ENCODE assay signal across 8 mouse cellular contexts in genomic region chr2:102185951-102186561, GRCm38 (mm10). TPM values are rescaled to one million over a fixed set of nuclear protein-coding genes. Genes with fewer than 3 reads are reported as not detected.
DNase-seq lines count a peak whose midpoint lies in the region; ATAC-seq lines count a peak whose summit lies in the region.

Gene Ldlrad3, minus strand, starts transcription at chr2:102186385.

- DNase-seq in c-Kit-positive CD71-negative TER-119-negative erythroid progenitor cells, embryonic 14.5 days (ENCODE audit: low read depth), result peak; percentile 63
- DNase-seq in forebrain, embryonic 10.5 days (ENCODE audit: extremely low spot score, low spot score), result peak; percentile 94
- peak; percentile 94 to 95 for DNase-seq in kidney, postnatal 25 days
- DNase-seq in liver, embryonic 13.5 days, result peak; percentile 75
- DNase-seq in natural killer cell, adult 2 months (ENCODE audit: low spot score in 2 of 2), result peak; percentile 61 to 76

- peak; percentile 81 for ATAC-seq in CD4-positive, CD25-positive, alpha-beta regulatory T cell, adult 4 months
- peak; percentile 96 for ATAC-seq in heart, embryonic 15.5 days (replicated peaks; ENCODE audit: insufficient number of reproducible peaks, insufficient read depth, low FRiP score, low read depth)
- ATAC-seq in liver, embryonic 13.5 days (ENCODE audit: low read depth), result peak; percentile 93
- ATAC-seq in stomach, embryonic 14.5 days (ENCODE audit: insufficient number of reproducible peaks, insufficient read depth, low FRiP score, low read depth), result peak; percentile 95

- peak within 1 kb of the TSS; percentile 98 for H3K27ac ChIP-seq in forebrain, embryonic 10.5 days
- peak within 1 kb of the TSS; percentile 82 for H3K27ac ChIP-seq in heart, embryonic 15.5 days
- H3K27ac ChIP-seq in liver, embryonic 13.5 days, result peak within 1 kb of the TSS; percentile 50; the same call in 1 of the 2 replicates
- H3K27ac ChIP-seq in stomach, embryonic 14.5 days (ENCODE audit: low read length), result peak within 1 kb of the TSS; percentile 85

- H3K9ac ChIP-seq in heart, embryonic 15.5 days, result peak within 1 kb of the TSS; percentile 74
- H3K9ac ChIP-seq in liver, embryonic 13.5 days, result peak within 1 kb of the TSS; percentile 75
- peak within 1 kb of the TSS; percentile 54 for H3K9ac ChIP-seq in stomach, embryonic 14.5 days (replicated peaks; ENCODE audit: low read depth, low read length)

- no peaks in the 10 kb centered on the region for H3K27me3 ChIP-seq in forebrain, embryonic 10.5 days (ENCODE audit: poor library complexity, severe bottlenecking)
- no peaks in the 10 kb centered on the region for H3K27me3 ChIP-seq in heart, embryonic 15.5 days
- H3K27me3 ChIP-seq in liver, embryonic 13.5 days, result peaks cover 41% of the 10 kb centered on the region
- no peaks in the 10 kb centered on the region for H3K27me3 ChIP-seq in stomach, embryonic 14.5 days (ENCODE audit: control insufficient read depth, insufficient read depth, low read length)

- WGBS in forebrain, embryonic 10.5 days, result under 1% methylated on average over 76 of the region's 77 CpGs
- WGBS in heart, embryonic 15.5 days, result under 1% methylated on average over 66 of the region's 77 CpGs
- WGBS in liver, embryonic 13.5 days (ENCODE audit: insufficient replicate concordance), result under 1% methylated on average over 65 of the region's 77 CpGs
- 0% methylated on average over 55 of the region's 77 CpGs for WGBS in stomach, embryonic 14.5 days

- peak within 1 kb of the TSS; percentile 87 for H3K4me2 ChIP-seq in heart, embryonic 15.5 days
- H3K4me2 ChIP-seq in liver, embryonic 13.5 days, result peak within 1 kb of the TSS; percentile 88
- peak within 1 kb of the TSS; percentile 78 for H3K4me2 ChIP-seq in stomach, embryonic 14.5 days (replicated peaks; ENCODE audit: low read depth, low read length)

- H3K4me3 ChIP-seq in forebrain, embryonic 10.5 days, result peak within 1 kb of the TSS; percentile 82
- peak within 1 kb of the TSS; percentile 70 for H3K4me3 ChIP-seq in heart, embryonic 15.5 days
- peak within 1 kb of the TSS; percentile 69 for H3K4me3 ChIP-seq in liver, embryonic 13.5 days (replicated peaks)
- H3K4me3 ChIP-seq in stomach, embryonic 14.5 days (ENCODE audit: low read depth, low read length), result peak within 1 kb of the TSS; percentile 56

- H3K36me3 ChIP-seq in forebrain, embryonic 10.5 days (replicated peaks), result 0 out of 2 replicates have a peak, but pooled peaks cover 2% of the 10 kb centered on the region
- H3K36me3 ChIP-seq in heart, embryonic 15.5 days, result no peaks in the 10 kb centered on the region
- no peaks in the 10 kb centered on the region for H3K36me3 ChIP-seq in liver, embryonic 13.5 days
- no peaks in the 10 kb centered on the region for H3K36me3 ChIP-seq in stomach, embryonic 14.5 days (ENCODE audit: control insufficient read depth, insufficient read depth, low read length)

- H3K4me1 ChIP-seq in forebrain, embryonic 10.5 days, result peaks cover 42% of the 10 kb centered on the region
- peaks cover 11% of the 10 kb centered on the region for H3K4me1 ChIP-seq in heart, embryonic 15.5 days (replicated peaks)
- peaks cover 16% of the 10 kb centered on the region for H3K4me1 ChIP-seq in liver, embryonic 13.5 days (replicated peaks)
- peaks cover 15% of the 10 kb centered on the region; the same call in 1 of the 2 replicates for H3K4me1 ChIP-seq in stomach, embryonic 14.5 days (ENCODE audit: control insufficient read depth, insufficient read depth, low read length)

- H3K9me3 ChIP-seq in forebrain, embryonic 10.5 days, result no peaks in the 10 kb centered on the region
- H3K9me3 ChIP-seq in heart, embryonic 15.5 days (replicated peaks), result no peaks in the 10 kb centered on the region
- no peaks in the 10 kb centered on the region for H3K9me3 ChIP-seq in liver, embryonic 13.5 days (replicated peaks)
- no peaks in the 10 kb centered on the region for H3K9me3 ChIP-seq in stomach, embryonic 14.5 days (ENCODE audit: control insufficient read depth, low read depth, low read length)

RNA-seq across cellular contexts. Expression of gene Ldlrad3, which starts in this region (rescaled TPM):
- polyA plus RNA-seq in CD4-positive, CD25-positive, alpha-beta regulatory T cell, adult 4 months (2017; shearing (Covaris generic)), result under 1 TPM; 0.29 to 0.31 TPM
- polyA plus RNA-seq in forebrain, embryonic 10.5 days (2016; fragmentation: Nextera tagmentation; extraction: Ambion mirVana), result 53.1 and 54.6 TPM in 2 replicates
- 11.7 and 17.5 TPM in 2 replicates for polyA plus RNA-seq in heart, embryonic 15.5 days (2015; fragmentation: Nextera tagmentation; extraction: Ambion mirVana)
- 3.8 and 5.1 TPM in 2 replicates for polyA plus RNA-seq in liver, embryonic 13.5 days (2015; fragmentation: Nextera tagmentation; extraction: Ambion mirVana)
- polyA plus RNA-seq in stomach, embryonic 14.5 days (2014; fragmentation: Nextera tagmentation; extraction: Ambion mirVana), result 52.0 and 52.3 TPM in 2 replicates

Comparison
In these comparisons a context has a peak if more than half of its experiments do, and no peak if none do; other contexts are left out.
1. Peak in every context shown above with its lines: DNase-seq, ATAC-seq, H3K4me3 ChIP-seq and H3K27ac ChIP-seq.
2. Peak in ATAC-seq in CD4-positive, CD25-positive, alpha-beta regulatory T cell, adult 4 months; RNA of the gene not detected or under 1 TPM.